Mouse (Mus musculus): ENCODE results near the gene Mto1.

DNA sequence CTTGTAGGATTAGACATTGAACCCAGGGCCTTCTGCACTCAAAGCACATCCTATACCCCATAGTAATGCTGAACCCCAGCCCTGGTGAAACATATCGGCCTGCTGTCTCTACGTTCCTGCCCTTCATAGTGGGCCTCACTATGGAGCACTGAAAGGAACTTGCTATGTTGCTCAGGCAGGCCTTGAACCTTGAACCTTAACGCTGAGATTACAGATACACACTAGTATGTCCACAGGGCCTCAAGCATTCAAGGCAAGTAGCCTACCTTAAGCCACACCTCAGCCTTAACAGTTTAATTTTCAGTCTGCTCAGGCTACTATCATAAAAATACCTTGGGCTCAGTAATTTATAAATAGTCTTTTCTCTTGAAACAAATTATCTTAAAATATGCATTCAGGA is 44.2 kb downstream of the Mto1 start:
- TF ChIP-seq CTCF (IDR thresholded peaks at IDR 0.05; ENCODE audit: borderline replicate concordance, extremely low read depth, insufficient read depth, insufficient read length) (no peak), POLR2A (IDR thresholded peaks at IDR 0.05; ENCODE audit: borderline replicate concordance, extremely low read depth, insufficient read depth, insufficient read length, poor library complexity, severe bottlenecking) (no peak)
